Mouse (Mus musculus) spleen, postnatal 10 days (tissue): ENCODE results near the gene Rnase13.

ENCODE experiments used
- DNase-seq, 2 experiments: peaks; one replicate each; pipeline ENCODE4 v3.0.0; 2021 to 2022; ENCODE audit warnings: low spot score in 2 of 2

Rnase13 gene

GRCm38 (mm10) chr14:51877517-51877916 lies 45.1 kb downstream of the Rnase13 start:
- DNase-seq, result no peak

- DNase-seq, result no peak
Measured at GRCm38 (mm10) chr14:51871741-51872140, 50.8 kb downstream of the Rnase13 start.
